Mouse (Mus musculus) adrenal gland, adult (tissue): ENCODE measurements around the gene Dnah14.

Source experiments
- DNase-seq, 2 experiments: peaks; one replicate each; pipeline ENCODE4 v3.0.0; 2022 to 2023; ENCODE audit warnings: low spot score in 1 of 2; ENCODE audit not compliant: inconsistent age in 2 of 2

Dnah14 gene

DNA sequence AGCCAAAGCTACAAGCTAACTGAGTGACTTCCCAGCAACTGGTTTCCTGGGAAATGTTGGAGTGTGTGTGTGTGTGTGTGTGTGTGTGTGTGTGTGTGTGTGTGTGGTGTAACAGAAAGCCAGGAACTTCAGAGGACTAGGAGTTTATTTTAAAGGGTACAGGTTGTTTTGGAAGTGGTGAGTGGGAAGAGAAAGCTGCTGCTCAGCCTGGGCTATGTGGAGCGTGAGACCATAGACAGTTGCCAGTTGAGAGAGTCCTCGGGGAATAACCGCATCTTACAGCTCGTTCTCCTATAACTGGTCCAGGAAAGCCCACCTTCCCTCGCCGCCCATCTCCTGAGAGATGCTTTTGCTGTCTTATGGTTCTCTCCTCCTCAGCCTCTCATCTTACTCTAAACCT is 12.8 kb downstream of the Dnah14 start:
- no peak for DNase-seq

DNA sequence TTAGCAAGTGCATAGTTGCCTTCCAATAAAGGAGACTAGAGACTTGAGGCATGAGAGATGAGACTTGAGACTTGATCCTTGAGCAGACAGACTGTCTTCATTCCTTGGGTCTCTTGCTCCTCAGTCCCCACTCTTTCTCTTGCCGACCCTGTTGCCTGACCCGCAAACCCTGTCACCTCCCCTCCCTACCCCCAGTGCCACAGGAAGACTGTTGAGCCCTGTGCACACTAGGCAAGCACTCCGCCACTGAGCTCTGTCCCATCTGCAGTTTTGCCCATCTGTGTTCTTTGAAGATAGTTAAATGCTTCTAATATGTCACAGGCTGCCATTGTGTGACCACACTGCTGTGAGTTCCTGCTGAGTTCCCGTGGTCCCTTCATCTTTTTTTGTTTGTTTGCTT is 23.0 kb downstream of the Dnah14 start:
- DNase-seq, result no peak

GRCm38 (mm10) chr1:181611118-181611517 is 34.8 kb downstream of the Dnah14 start:
- DNase-seq, result no peak

DNA sequence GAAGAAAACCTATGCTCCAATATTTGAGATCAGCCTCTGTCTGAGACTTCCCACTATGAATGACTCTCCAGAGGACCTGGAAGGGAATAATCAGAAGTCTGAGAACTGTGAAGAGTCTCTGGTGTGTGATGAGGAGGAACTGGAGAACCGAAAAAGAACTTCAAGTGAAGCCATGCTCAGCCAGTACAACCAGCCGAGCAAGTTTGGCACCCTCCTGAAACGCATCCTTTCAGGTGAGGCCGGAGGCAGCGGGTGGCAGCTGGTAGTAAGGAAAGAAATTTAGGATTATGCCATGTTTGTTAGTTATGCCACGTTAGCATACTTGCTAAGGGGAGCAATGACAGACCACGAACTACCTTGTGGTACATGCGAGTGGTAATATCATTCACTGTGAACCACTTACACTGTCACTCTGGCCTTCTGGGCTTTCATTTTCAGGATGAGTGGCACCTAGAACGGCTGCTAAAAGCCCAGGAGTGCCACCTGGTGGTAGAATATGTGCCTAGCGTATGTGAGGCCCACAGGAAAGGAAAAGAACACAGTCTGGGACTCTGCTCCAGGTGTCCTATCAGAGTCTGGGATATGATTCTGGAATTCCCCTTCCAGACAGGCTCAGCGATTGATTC is 39.6 kb downstream of the Dnah14 start:
- DNase-seq, result peak; percentile 60 to 90

DNA sequence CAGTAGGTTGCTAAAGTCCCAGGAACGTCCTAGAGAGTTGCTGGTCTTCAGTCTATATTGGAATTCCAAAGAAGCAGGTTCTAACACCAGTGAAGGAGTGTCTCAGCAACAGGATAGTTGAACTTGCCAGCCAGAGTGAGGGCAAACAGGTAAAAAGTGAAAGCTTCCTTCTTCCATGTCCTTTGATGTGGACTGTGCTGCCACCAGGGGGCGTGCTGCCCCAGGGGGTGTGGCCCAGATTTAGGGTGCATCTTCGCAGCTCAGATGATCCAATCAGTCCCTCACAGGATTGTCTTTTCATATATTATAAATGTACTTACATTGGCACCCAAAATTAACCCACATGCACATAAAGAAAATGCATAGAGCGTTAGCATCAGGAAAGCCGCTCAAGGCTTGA is 41.0 kb downstream of the Dnah14 start:
- peak in 1 of 2 experiments; percentile 32 for DNase-seq

DNA sequence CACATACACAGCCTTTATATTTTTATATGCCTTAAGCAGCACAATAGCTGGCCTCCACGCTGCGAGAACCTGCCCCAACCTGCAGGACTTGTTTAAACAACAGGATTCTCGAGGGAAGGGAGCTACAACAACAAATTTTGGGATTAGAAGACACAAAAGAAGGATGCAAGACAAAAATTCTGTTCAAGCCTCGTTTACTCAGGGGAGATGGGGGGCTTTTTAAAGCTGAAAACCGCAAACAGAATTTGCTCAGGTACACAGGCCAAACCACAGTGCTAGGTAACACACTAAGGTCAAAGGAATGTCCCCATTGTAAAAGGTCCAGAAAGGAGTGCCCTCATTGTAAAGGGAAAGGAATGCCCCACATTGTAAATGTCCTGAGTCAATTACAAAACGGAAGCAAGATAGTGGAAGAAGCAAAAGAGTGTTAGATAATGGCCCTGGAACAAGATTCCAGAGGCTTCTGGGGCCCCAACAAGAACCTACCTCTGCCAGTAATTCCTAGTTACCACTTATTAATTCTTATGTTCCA is 46.9 kb downstream of the Dnah14 start:
- DNase-seq, result no peak

DNA sequence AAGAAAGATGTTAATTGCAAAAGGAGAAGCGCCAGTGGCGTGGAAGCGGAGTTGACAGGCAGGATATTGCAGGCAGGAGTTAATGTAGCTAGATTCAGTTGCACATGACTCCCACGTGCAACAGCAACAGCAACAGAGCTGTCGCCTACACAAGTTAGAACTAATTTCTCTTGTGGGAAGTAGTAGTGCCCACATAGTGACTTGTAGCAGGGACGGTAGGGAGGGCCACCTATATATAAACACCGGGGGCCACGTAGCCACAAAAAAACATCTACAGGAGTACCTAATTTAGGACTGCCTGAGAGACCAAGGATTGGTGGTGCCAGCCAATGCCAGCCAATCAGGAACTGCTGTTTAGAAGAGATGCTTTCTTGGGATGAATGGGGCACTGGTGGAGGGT is 48.5 kb downstream of the Dnah14 start:
- no peak for DNase-seq

GRCm38 (mm10) chr1:181628276-181628675 is 51.9 kb downstream of the Dnah14 start:
- no peak for DNase-seq

- DNase-seq, result no peak
Observed at GRCm38 (mm10) chr1:181631371-181631770, 55.0 kb downstream of the Dnah14 start.

DNA sequence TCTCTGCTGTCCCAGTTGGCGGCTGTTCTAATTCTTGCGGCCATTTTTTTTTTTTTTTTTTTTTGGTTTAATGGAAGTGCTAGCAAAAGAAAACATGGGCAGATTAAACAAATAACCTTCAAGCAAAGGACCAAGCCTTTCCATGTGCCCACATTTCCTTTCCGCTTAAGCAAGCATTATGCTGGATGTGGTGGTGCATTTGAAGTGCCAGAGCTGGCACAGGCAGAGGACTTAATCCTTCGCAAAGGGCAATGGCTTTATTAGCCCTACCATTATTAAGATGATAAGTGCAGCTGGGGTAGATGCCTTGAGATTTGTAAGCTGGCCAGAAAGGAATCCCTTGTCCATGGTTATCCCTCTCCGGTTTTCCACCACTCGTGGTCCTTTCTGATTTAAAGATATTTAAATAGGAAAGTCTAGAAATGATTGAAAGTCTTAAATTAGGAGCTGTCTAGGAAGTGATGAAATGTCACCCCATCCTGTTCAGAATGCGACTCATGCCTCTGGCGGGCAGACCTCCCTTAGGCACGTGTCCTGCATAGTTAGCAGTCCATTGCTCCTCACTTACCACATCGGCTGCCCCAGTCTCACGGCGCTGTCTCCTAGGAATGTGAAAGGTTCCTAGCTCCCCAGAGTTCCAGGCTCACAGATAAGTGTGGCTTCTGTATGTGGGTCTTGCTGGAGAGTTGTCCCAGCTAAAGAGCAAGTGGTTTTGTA is 61.8 kb downstream of the Dnah14 start:
- DNase-seq, result no peak

DNA sequence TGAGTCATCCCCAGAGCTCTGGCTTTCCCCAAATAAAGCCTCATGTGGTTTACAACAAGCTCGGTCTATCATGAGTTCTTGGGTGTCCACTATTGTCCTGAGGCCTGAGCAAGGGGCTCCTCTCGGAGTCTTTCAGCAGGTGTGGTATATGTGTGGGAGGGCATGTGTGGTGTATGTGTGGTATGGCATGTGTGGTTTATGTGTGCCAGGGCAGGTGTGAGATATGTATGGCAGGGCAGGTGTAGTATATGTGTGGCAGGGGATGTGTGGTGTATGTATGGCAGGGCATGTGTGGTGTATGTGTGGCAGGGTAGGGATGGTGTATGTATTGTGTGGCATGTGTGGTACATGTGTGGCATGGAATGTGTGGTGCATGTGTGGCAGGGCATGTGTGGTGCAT is 64.0 kb downstream of the Dnah14 start:
- no peak for DNase-seq

DNA sequence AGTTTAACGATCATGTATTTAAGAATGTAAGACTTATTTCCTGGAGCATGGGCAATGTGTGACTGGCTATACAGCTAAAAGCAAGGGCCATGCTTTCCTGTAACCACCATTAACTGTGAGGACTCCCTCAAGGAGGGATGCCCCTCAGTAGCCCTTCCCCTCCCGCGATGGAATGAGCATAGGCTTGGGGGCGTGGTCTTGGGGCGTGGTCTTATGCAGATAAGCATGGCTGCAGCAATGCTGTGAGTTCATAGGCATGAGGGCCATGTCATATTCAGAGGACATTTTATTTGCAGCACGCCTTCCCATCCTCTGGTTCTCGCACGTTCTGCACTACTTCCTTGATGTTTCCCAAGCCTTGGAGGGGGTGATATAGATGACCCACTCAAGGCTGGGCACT is 71.1 kb downstream of the Dnah14 start:
- DNase-seq, result no peak

- no peak for DNase-seq
Observed at GRCm38 (mm10) chr1:181653481-181653880, 77.1 kb downstream of the Dnah14 start.

DNA sequence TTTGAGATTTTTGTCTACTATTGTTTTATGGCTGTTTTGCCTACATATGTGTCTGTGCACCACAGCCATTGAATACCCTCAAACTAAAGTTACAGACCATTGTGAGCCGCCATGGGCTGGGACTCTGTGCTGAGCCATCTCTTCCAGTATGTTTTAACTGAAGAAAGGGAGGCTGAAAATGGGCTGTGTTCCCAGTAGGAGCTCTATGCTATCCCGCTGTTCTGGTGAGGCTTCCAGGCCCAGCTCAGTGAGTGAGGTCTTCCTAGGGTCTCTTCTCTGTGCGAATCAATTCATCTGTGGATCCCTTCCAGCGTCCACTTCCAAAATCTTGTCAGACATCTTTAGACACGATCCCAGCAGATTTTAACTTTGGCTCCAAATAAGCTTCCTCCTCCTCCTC is 80.1 kb downstream of the Dnah14 start:
- DNase-seq, result no peak

GRCm38 (mm10) chr1:181666801-181667200 is 90.4 kb downstream of the Dnah14 start:
- DNase-seq, result peak in 1 of 2 experiments; percentile 18

- DNase-seq, result no peak
Observed at GRCm38 (mm10) chr1:181694729-181695498, 118.6 kb downstream of the Dnah14 start.

DNA sequence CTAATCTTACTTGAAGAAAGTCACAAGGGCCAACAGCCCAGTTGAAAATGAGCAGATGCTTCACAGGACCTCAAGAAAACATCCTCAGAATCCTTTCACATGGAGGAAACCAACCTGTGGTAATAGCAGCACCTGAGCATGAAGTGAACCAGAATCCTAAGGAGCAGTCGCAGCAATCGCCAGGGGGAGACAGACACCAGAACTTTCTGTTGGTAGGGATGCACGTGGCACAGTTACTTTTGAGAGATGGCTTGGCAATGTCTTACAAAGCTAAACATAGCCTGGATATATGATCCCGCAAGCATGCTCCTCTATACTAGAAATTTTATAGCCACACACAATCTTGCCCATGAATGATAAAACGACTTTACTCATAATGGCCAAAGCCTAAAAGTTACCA is 152.3 kb downstream of the Dnah14 start:
- peak in 1 of 2 experiments; percentile 63 for DNase-seq

DNA sequence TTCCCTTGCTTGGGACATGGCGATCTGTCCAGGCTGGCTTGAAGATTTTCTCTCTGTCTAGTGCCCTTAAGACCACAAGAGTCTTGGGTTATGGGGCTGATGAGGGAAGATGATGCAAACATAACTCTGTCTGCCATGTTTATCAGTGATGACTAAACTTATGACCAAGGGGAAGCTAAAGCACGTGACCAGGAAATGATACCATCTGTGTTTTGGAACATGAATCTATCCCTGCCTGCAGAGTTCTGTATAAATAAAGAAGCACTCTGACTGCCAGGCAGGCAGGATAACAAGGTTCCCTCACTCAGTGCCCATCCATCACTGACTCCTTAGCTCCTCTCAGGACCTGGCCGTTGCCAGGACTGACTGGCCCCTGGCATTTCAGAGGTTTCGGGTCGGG is 157.2 kb downstream of the Dnah14 start:
- DNase-seq, result peak in 1 of 2 experiments; percentile 26

DNA sequence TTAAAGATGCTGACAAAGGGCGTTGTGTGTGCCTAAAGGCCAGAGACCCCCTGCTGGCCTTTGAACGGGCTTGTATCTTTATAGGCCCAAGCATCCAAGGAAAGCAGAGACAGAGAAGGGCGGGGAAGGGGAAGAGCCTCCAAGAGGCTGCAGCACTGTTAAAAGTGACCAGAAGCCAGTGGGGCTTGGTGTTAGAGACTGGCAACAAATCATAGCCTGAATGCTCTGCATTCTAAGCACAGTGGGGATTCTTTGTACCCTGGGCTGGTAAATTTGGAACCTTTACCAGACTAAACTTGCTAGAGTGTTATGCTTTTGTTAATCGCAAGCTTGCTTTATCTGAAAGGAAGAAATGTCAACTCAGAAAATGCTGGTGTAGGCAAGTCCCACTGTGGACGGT is 163.9 kb downstream of the Dnah14 start:
- DNase-seq, result no peak

- no peak for DNase-seq
Observed at GRCm38 (mm10) chr1:181742251-181742885, 166.0 kb downstream of the Dnah14 start.

- DNase-seq, result no peak
Observed at GRCm38 (mm10) chr1:181769392-181769791, 193.0 kb downstream of the Dnah14 start.
